Mouse (Mus musculus) kidney, postnatal 36 days (tissue): ENCODE measurements at regions not wholly inside any gene's neighbourhood (a gene's known extent, or its start where the extent isn't known, plus 50 kb on each side); places are given as distances from the start of the nearest gene placed in this dataset.
A peak's percentile ranks its signal among the peaks of the same experiment; 100 is the strongest.
"Not testable (repeated sequence)": the region's sequence is repeated elsewhere in the genome, so short reads cannot be mapped to it uniquely, and the experiment has no call there.

Experiments used
- DNase-seq, 2 experiments: peaks; one replicate each; pipeline ENCODE4 v3.0.0; 2021 to 2022; ENCODE audit warnings: mixed read lengths in 2 of 2

GRCm38 (mm10) chr12:114583371-114583770, 1039.7 kb downstream of the Adam6a start:
- DNase-seq, result no peak

- DNase-seq, result peak in 1 of 2 experiments; percentile 5
These were observed 1043.5 kb downstream of the Adam6a start for GRCm38 (mm10) chr12:114587227-114587626.

- no peak for DNase-seq
These were observed 1054.0 kb downstream of the Adam6a start for GRCm38 (mm10) chr12:114597672-114598071.

- no peak for DNase-seq
These were observed 1065.5 kb downstream of the Adam6a start for GRCm38 (mm10) chr12:114609171-114609570.

- no peak for DNase-seq
These were observed 1068.4 kb downstream of the Adam6a start for GRCm38 (mm10) chr12:114612108-114612507.

- no peak for DNase-seq
These were observed 1071.5 kb downstream of the Adam6a start for GRCm38 (mm10) chr12:114615179-114615578.

GRCm38 (mm10) chr12:114615712-114616111, 1072.0 kb downstream of the Adam6a start:
- DNase-seq, result no peak

GRCm38 (mm10) chr12:114641089-114641488, 1097.4 kb downstream of the Adam6a start:
- no peak for DNase-seq

- no peak for DNase-seq
These were observed 1102.7 kb downstream of the Adam6a start for GRCm38 (mm10) chr12:114646372-114646771.

GRCm38 (mm10) chr12:114650432-114651101, 1106.9 kb downstream of the Adam6a start:
- DNase-seq, result not testable (repeated sequence)

- DNase-seq, result not testable (repeated sequence)
These were observed 1113.4 kb downstream of the Adam6a start for GRCm38 (mm10) chr12:114657134-114657533.
